Mouse (Mus musculus): ENCODE data around the gene B4galnt4.

DNA sequence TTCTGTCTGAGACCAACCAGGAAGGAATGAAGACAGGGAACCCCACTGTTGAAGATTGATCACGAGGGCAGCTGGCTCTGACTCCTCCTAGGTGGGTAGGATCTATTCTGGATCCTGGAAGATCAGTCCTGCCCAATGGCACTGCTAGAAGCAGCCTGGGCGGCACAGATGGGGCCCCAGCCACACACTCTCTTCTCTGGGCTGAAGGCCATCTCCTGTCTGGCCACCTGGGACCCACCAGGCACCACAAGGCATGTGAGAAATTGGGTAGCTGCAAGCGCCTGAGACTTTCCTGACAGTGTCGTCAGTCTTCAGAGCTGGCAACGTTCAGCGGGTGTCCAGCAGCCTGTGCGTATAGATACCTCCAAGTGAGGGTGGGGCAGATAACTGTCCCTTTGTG lies 1.6 kb downstream of the B4galnt4 start:
- no peak for TF ChIP-seq CTCF (IDR thresholded peaks at IDR 0.05; ENCODE audit: extremely low read depth, insufficient read length, insufficient replicate concordance, low read depth, low read length)
- TF ChIP-seq POLR2A (IDR thresholded peaks at IDR 0.05; ENCODE audit: low read depth, low read length): no peak

Measured in small intestine, adult 2 months (tissue).